Mouse (Mus musculus): Measurements from ENCODE around the gene Gys1.
"Not testable (repeated sequence)": the region's sequence is repeated elsewhere in the genome, so short reads cannot be mapped to it uniquely, and the experiment has no call there.

The Gys1 gene

GRCm38 (mm10) chr7:45434203-45435015, at the start of gene Gys1:
TSS of gene Gys1 (plus strand) at chr7:45434844.
- DNase-seq = peak; percentile 100

DNA sequence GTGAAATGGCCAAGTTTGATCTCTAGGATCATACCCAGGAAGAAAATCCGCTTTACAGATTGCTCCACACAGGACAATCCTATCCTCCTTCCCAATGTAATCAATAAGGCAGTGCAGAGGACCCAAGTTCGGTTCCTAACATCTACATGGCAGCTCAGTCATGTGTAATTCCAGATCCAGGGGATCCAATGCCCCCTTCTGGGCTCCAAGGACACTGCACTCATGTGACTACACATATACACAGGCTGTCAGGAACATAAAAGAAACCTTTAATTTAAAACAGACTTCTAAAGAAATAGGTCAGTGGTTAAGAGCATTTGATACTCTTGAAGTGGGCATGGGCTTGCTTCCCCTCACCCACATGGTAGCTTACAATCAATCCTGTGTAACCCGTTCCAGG, 48.6 kb upstream of the Gys1 start:
- DNase-seq = peak in 1 of 2 experiments; percentile 5

GRCm38 (mm10) chr7:45395129-45395541, 39.5 kb upstream of the Gys1 start:
- DNase-seq = peak in 1 of 2 experiments; percentile 79

DNA sequence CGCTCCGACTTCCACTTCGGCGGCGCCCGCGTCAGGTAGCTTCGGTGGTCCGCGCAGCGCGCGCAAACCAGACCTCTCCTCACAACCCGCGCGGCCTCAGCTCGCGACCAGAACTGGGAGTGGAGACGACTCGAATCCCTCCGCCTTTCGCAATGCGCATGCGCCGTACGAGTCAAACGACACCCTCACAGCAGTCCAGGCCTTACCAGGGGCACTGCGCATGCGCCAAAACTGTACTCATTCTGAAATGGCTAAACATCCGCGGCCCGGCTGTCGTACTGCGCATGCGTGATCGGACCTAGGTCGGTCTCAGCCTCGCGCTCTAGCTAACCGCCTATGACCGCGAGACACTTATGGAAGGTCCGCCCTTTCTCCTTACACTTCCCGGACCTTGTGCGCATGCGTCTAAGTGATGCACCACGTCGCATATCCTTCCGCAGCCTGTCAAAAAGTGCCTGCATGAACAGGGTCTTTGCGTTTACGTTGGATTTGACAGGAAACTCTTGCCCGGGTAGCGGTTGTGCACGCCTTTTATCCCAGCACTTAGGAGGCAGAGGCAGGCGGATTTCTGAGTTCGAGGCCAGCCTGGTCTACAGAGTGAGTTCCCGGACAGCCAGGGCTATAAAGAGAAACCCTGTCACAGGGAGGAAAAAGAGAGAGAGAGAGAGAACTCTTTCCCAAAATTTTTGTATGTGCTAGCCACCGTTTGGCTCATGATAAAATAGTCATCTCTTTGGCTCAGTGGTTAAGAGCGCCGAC, 38.9 kb upstream of the Gys1 start, which contains the start of gene Snrnp70:
Gene Snrnp70 (minus strand): TSS at position 165 of the 759 bp plus-strand sequence.
- DNase-seq = peak; percentile 100

DNA sequence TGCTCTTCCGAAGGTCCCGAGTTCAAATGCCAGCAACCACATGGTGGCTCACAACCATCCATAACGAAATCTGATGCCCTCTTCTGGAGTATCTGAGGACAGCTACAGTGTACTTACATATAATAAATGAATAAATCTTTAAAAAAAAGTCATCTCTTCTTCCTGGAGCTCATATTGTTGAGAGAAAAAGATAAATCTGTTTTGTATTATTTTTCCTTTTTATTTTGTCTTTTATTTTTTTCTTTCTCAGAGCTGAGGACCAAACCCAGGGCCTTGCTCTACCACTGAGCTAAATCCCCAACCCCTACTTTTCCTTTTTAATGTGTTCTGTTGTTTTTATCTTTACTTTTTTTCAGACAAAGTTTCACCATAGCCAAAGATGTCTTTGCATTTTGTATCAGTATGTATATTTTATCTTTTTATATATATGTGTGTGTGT, 38.3 kb upstream of the Gys1 start:
- DNase-seq = not testable (repeated sequence)

DNA sequence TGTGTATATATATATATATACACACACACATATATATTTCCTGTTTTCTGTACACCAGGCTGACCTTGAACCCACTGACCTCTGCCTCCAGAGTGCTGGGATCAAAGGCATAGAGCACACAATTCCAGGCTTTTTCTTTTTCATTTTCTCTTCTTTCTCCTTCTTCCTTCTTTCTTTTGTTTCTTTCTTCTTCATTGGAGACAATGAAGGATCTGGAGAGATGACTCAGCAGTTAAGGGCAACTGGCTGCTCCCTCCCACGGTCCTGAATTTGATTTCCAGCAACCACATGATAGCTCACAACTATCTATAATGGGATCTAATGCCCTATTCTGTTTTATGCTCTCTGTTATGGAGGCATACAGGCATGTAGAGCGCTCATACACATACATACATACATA, 37.9 kb upstream of the Gys1 start:
- DNase-seq = peak in 1 of 2 experiments; percentile 1

DNA sequence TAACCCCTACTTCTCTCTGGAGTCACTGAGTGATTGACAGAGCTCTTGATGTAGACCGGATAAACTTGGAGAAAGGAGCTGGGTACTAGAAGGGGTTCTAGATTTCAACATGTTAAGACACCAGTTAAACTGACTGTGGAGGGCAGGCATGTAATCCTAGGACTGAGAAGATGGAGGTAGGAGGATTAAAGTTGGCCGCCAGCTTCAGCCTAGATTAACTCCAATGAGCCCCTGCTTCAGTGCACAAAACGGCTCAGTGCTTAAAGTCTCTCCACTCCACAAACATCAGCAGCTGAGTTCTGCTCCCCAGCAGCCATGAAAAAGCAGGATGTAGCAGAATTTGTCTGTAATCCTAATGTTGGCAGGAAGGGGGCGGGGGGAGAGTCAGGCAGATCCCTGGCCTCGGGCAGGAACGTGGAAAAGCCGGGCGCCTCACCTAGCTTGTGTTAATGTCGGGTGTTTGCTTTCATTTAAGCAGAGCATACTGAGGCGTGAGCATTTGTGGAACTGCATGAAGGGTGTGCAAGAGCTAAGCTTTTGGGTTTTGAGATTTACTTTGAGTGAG, 33.0 kb upstream of the Gys1 start:
- peak in 1 of 2 experiments; percentile 2 for DNase-seq

DNA sequence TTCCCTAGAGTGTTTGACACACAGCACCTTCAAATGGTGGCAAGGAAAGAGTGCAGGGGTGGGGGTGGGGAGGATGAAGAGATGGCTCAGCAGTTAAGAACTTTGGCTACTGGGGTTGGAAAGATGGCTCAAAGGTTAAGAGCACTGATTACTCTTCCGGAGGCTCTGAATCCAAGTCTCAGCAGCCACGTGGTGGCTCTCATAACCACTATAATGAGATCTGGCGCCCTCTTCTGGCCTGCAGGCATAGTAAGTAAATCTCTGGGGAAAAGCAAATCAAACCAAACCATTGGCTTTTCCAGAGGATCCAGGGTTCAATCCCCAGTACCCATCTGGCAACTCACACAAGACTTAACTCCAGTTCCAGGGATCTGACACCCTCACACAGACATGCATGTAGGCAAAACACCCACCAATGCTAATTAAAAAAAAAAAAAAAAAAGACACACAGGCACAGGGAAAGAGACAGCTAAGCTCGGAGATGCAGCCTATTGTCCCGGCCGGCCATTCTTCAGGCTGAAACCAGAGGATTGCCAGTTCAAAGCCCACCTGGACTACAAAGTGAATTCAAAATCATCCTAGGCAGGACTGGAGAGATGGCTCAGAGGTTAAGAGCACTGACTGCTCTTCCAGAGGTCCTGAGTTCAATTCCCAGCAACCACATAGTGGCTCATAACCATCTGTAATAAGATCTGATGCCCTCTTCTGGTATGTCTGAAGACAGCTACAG, 30.9 kb upstream of the Gys1 start:
- DNase-seq = peak; percentile 62 to 85

GRCm38 (mm10) chr7:45405091-45406075, 29.3 kb upstream of the Gys1 start, which contains the start of gene Kcna7:
TSS of gene Kcna7 (plus strand) at chr7:45405653.
- peak; percentile 82 to 87 for DNase-seq

DNA sequence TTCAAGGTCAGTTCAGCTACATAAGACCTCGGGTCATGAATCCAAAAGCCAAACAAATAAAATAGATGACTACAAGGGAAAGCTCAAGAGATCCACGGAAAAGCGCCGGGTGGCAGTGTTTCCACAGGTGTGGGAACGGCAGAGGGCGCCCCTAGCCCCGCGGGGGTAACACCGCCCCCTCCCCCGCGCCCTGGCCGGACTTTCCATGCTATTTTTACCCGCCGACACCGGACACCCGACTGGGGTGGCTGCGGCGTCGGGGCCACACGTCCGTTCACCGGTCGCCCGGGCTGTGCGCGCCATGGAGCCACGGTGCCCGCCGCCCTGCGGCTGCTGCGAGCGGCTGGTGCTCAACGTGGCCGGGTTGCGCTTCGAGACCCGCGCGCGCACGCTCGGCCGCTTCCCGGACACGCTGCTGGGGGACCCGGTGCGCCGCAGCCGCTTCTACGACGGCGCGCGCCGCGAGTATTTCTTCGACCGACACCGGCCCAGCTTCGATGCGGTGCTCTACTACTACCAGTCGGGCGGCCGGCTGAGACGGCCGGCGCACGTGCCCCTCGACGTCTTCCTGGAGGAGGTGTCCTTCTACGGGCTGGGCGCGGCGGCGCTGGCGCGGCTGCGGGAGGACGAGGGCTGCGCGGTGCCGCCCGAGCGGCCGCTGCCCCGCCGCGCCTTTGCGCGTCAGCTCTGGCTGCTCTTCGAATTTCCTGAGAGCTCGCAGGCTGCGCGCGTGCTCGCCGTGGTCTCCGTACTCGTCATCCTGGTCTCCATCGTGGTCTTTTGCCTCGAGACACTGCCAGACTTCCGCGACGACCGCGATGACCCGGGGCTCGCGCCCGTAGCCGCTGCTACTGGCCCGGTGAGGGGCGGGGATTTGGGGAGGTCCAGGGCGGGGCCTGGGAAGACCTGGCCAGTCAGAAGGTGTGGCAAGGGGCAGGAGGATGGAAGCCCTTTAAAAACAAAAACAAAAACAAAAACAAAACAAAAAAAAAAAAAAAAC, 28.2 kb upstream of the Gys1 start:
- peak; percentile 34 to 36 for DNase-seq

- DNase-seq = no peak
These were observed 26.8 kb upstream of the Gys1 start for GRCm38 (mm10) chr7:45407836-45408235.

DNA sequence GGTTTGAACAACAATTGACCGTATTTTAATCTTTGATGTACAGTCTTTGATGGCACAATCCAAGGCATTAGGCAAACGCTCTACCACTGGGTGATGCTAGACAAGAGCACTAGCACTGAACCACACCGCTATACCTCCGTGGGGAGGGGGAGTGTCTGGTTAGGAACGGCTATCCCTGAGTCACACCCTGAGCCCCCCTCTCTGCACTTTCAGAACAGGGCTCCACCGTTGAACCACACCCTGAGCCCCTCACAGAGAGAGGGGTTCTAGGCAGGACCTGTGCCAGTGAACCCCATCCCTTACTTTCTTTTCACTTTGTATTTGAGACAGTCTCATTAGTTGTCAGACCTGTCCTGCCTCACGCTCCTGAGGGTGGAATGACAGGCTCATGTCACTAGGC, 26.3 kb upstream of the Gys1 start:
- DNase-seq = peak in 1 of 2 experiments; percentile 0

DNA sequence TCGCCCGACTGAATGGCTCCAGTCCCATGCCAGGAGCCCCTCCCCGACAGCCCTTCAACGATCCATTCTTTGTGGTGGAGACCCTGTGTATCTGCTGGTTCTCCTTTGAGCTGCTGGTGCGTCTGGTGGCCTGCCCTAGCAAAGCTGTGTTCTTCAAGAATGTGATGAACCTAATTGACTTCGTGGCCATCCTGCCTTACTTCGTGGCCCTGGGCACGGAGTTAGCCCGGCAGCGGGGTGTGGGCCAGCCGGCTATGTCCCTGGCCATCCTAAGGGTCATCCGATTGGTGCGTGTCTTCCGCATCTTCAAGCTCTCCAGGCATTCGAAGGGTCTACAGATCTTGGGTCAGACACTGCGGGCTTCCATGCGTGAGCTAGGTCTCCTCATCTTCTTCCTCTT, 25.7 kb upstream of the Gys1 start:
- peak in 1 of 2 experiments; percentile 2 for DNase-seq

DNA sequence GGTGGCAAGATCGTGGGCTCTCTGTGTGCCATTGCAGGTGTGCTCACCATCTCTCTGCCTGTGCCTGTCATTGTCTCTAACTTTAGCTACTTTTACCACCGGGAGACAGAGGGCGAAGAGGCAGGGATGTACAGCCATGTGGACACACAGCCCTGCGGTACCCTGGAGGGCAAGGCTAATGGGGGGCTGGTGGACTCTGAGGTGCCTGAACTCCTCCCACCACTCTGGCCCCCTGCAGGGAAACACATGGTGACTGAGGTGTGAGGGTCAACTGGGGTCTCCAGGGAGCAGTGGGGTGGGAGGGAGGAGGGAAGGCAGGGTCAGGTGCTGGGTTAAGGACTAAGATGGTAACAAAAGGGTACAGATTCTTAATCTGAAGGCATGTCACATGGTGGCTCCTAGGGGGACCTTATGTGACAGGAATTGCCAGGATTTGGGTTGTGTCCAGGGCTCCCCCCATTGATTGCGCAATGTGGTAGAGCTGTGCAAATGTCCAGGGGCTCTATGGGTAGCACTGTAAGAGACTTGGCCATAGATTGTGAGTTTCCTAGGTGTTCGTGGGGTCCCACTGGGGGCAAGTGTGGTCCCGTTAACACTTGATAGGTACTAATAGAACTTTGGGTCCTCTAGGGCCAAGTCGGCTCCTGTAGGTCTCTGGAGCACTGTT, 25.0 kb upstream of the Gys1 start:
- DNase-seq = peak in 1 of 2 experiments; percentile 15

- no peak for DNase-seq
These were observed 22.2 kb upstream of the Gys1 start for GRCm38 (mm10) chr7:45412421-45412820.

DNA sequence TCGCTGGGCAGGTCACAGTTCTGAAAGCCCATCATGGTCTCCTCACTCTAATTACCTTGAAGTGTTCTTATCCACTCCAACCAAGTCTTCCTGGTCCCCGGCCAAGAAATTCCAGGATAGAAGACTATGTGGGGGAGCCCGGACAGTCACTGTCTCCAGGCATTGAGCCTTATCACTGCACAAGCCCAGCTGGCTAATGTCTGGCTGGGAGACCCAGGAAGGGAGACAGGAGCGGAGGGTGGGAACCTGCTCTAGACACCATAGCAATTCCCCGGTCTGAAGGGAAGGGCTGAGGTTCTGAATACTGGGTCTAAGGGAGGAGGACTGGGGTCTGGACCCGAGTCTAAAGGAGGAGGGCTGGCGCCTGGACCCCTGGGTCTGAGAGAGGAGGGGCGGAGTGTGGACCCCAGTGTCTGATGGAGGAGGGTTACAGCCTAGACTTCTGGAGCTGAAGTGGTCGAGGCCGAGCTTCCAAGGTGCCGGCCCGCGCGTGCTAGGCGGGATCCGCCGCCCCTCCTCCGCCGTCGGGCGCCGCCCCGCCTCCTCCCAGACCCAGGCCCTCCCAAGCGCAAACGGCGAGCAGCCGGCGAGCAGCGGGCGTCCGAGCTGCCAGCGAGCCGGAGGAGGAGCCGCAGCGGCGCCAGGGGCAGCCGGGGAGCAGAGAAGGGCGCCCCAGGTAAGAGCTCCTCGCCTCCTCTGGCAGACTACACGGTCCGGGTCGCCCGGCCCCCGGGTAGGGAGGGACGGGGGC, 21.4 kb upstream of the Gys1 start, which contains the start of gene Ntf5:
Gene Ntf5 (plus strand): TSS at position 583 of the 751 bp plus-strand sequence.
- DNase-seq = no peak

- DNase-seq = no peak
These were observed 20.5 kb upstream of the Gys1 start for GRCm38 (mm10) chr7:45413864-45414739.

Data from cerebellum, postnatal 14 days (tissue).